Mouse (Mus musculus): ENCODE results near the gene D1Pas1. TPM values are rescaled to one million over a fixed set of nuclear protein-coding genes. Genes with fewer than 3 reads are reported as not detected.

The D1Pas1 gene
- polyA plus RNA-seq, 1 experiment from 2014 or later, result not detected

DNA sequence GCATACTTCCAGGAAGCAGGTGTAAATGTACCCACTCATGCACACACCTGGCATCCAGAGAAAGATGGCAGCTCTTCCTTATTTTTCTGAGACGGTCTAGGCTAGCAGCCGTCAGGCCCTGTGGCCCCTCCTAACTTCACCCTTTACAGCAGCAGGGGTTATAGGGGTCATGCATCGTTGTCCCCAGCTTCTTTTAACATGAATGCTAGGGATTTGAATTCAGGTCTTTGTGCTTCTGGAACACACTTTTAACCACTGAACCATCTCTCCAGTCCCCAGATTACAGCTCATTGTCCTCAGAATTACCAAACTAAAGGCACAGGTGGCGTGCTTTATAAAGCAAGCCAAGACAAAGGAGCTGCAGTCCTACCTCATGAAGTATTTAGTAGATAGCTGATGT is 12.6 kb upstream of the D1Pas1 start:
- Histone ChIP-seq H3K36me3 (replicated peaks) (no peaks in the 10 kb centered on the region), H3K9ac (no peak overlapping the region), H3K9me3 (replicated peaks) (no peaks in the 10 kb centered on the region), H3K4me1 (replicated peaks) (no peaks in the 10 kb centered on the region), H3K4me3 (replicated peaks) (no peak overlapping the region), H3K4me2 (no peak overlapping the region), H3K27me3 (no peaks in the 10 kb centered on the region), H3K27ac (replicated peaks) (no peak overlapping the region)
- ATAC-seq (ENCODE audit: insufficient read depth), result no peak
- WGBS (ENCODE audit: insufficient replicate concordance), result 60% methylated on average over 4 of the region's 4 CpGs

DNA sequence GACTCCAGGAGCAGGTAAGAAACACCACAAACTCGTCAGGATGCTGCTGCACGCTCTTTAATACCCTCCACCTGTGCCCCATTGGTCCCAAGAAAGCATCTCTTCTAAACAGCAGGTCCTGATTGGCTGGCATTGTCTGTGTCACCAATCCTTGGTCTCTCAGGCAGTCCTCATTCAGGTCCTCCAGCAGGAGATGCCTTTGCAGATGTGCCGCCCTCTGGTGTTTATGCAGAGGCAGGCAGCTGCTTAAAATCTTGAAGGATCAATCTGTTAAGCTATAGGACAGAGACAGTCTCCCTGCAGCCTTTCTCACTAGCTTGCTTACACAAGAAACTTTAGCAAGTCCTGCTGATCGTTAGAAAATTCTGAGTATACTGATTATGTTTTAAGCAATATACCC is 7.8 kb upstream of the D1Pas1 start:
- Histone ChIP-seq H3K9ac (no peak overlapping the region), H3K4me2 (no peak overlapping the region), H3K27me3 (no peaks in the 10 kb centered on the region), H3K9me3 (replicated peaks) (no peaks in the 10 kb centered on the region), H3K4me3 (replicated peaks) (no peak overlapping the region), H3K4me1 (replicated peaks) (no peaks in the 10 kb centered on the region), H3K36me3 (replicated peaks) (no peaks in the 10 kb centered on the region), H3K27ac (replicated peaks) (no peak overlapping the region)
- ATAC-seq (ENCODE audit: insufficient read depth), result no peak
- 32% methylated on average over 4 of the region's 4 CpGs for WGBS (ENCODE audit: insufficient replicate concordance)

DNA sequence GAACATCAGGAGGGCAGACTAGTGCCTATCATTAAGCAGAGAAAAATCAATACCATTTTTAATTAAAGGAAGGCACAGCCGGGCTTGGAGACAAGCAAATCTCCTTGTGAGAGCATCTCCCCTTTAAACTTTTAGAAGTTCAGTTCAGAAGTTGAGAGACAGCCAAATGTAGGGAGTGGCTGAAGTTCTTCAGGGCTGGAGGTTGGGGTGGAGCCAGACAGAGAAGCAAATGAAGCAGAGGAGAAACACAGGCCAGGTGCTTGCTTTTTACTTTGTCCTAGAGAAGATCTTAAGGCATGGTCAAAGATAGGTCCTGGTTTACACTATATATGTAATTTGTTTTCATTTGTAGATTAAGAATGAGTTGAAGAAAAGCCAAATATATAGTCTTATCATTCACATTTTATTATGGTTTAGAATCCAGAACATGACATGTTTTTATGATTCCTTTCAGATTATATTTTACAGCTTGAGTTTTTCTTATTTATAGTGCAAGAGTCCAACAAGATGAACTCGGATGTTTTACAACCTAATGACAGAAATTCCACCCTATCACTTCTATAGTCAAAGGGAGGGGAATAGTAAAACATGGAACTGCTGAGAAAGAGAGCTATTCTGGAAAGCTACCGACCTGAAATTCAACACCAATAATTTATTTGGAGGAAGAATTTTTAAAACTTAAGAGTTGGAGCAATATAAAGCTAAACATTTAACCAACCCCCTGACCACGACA is 2.9 kb upstream of the D1Pas1 start:
- no peaks in the 10 kb centered on the region for H3K27me3 ChIP-seq
- H3K4me1 ChIP-seq (replicated peaks), result no peaks in the 10 kb centered on the region
- H3K9me3 ChIP-seq (replicated peaks), result peaks cover 9% of the 10 kb centered on the region; the same call in 1 of the 2 replicates
- no peak overlapping the region for H3K4me2 ChIP-seq
- H3K27ac ChIP-seq (replicated peaks), result no peak overlapping the region
- 43% methylated on average over 4 of the region's 4 CpGs for WGBS (ENCODE audit: insufficient replicate concordance)
- no peaks in the 10 kb centered on the region for H3K36me3 ChIP-seq (replicated peaks)
- no peak overlapping the region for H3K4me3 ChIP-seq (replicated peaks)
- no peak overlapping the region for H3K9ac ChIP-seq
- ATAC-seq (ENCODE audit: insufficient read depth), result no peak

DNA sequence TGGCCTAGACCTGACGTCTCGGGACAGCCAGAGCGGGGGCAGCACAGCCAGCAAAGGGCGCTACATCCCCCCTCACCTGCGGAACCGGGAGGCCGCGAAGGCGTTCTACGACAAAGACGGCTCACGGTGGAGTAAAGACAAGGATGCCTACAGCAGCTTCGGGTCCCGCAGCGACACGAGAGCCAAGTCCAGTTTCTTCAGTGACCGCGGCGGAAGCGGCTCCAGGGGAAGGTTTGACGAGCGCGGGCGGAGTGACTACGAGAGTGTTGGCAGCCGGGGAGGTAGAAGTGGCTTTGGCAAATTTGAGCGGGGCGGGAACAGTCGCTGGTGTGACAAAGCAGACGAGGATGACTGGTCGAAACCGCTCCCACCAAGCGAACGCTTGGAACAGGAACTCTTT is 710 bp downstream of the D1Pas1 start:
- no peak overlapping the region for H3K4me2 ChIP-seq
- no peak for ATAC-seq (ENCODE audit: insufficient read depth)

DNA sequence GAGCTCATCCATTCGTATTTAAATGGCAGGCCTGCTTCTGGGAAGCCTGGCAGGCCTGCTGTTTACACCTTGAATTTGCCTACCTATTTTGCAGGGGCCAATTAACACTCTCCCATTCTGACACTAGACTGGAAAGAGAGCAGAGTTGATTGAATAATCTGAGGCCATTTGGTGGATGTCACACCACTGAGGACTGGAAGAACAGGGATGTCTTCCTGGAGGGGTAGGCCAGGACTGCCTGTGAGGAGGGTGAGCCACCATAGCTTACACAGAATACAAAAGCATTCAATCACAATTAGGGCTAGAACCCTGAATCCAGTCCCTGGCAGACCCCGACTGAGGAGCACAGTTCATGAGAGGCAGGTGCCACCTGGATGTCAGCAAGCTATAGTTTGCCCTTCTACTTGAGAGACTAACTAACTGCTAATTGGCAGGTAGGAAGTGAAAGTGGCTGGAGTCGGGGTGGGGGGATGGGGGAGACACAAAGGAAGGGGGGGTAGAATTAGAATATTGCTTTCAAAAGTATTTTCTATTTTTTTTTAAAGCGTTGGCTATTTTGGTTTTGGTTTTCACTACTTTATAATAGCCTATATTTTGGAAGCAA is 9.8 kb downstream of the D1Pas1 start:
- Histone ChIP-seq H3K9ac (no peak overlapping the region), H3K27me3 (no peaks in the 10 kb centered on the region), H3K36me3 (replicated peaks) (no peaks in the 10 kb centered on the region), H3K4me2 (no peak overlapping the region), H3K9me3 (replicated peaks) (no peaks in the 10 kb centered on the region), H3K4me1 (replicated peaks) (no peaks in the 10 kb centered on the region), H3K27ac (replicated peaks) (no peak overlapping the region), H3K4me3 (replicated peaks) (no peak overlapping the region)
- 34% methylated on average over 4 of the region's 4 CpGs for WGBS (ENCODE audit: insufficient replicate concordance)
- ATAC-seq (ENCODE audit: insufficient read depth), result no peak

More for the DNA sequence above, 710 bp downstream of the D1Pas1 start:
- no peaks in the 10 kb centered on the region for H3K27me3 ChIP-seq
- no peaks in the 10 kb centered on the region for H3K4me1 ChIP-seq (replicated peaks)
- peaks cover 9% of the 10 kb centered on the region; the same call in 1 of the 2 replicates for H3K9me3 ChIP-seq (replicated peaks)
- H3K4me3 ChIP-seq (replicated peaks), result no peak overlapping the region
- H3K36me3 ChIP-seq (replicated peaks), result no peaks in the 10 kb centered on the region
- no peak overlapping the region for H3K9ac ChIP-seq
- WGBS (ENCODE audit: insufficient replicate concordance), result 84% methylated on average over 34 of the region's 34 CpGs
- no peak overlapping the region for H3K27ac ChIP-seq (replicated peaks)

DNA sequence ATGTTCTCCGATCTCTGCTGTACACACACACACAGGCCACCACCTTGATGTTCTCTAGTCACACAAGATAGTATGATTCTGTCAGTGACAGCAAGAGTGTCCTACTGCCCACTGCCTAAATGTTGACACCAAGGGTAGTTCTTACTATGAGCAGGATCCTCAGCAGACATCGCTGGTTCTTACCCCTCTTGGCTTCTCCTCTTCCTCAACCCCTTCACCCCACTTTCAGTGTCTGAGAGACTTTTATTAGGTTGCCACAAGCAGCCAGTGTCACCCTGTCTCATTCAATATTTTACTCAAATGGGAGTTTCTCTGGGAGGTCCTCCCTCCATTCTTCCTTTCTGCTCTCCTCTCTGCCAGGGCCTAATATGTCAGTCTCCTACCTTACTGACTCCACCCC is 10.6 kb downstream of the D1Pas1 start:
- H3K9ac ChIP-seq, result no peak overlapping the region
- no peak overlapping the region for H3K4me2 ChIP-seq
- no peaks in the 10 kb centered on the region for H3K9me3 ChIP-seq (replicated peaks)
- WGBS (ENCODE audit: insufficient replicate concordance), result 63% methylated on average over 2 of the region's 2 CpGs
- H3K4me1 ChIP-seq (replicated peaks), result no peaks in the 10 kb centered on the region
- H3K36me3 ChIP-seq (replicated peaks), result no peaks in the 10 kb centered on the region
- H3K27me3 ChIP-seq, result no peaks in the 10 kb centered on the region
- no peak overlapping the region for H3K27ac ChIP-seq (replicated peaks)
- no peak for ATAC-seq (ENCODE audit: insufficient read depth)
- no peak overlapping the region for H3K4me3 ChIP-seq (replicated peaks)

DNA sequence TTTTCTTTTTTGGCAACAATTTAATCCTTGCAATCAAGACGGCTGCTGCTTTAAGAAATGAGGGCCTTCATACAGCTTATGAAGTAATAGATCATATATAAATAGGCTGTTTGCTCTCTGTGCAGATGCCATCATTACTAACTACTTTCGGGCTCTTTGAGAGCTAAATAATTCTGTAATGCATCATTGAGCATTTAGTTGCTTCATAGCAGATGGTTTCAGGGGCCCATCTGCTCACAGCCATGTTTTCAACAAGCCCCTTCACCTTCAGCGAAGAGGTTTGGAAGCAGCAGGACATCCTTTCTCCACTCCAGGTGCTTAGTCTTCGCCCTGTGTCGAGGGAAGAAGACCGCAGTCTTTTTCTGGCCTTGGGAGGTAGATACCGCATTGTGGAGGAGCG is 12.2 kb downstream of the D1Pas1 start:
- Histone ChIP-seq H3K27ac (replicated peaks) (no peak overlapping the region), H3K4me3 (replicated peaks) (no peak overlapping the region), H3K9me3 (replicated peaks) (no peaks in the 10 kb centered on the region), H3K36me3 (replicated peaks) (no peaks in the 10 kb centered on the region), H3K4me2 (no peak overlapping the region), H3K9ac (no peak overlapping the region), H3K27me3 (no peaks in the 10 kb centered on the region), H3K4me1 (replicated peaks) (no peaks in the 10 kb centered on the region)
- WGBS (ENCODE audit: insufficient replicate concordance), result 67% methylated on average over 8 of the region's 8 CpGs
- no peak for ATAC-seq (ENCODE audit: insufficient read depth)

DNA sequence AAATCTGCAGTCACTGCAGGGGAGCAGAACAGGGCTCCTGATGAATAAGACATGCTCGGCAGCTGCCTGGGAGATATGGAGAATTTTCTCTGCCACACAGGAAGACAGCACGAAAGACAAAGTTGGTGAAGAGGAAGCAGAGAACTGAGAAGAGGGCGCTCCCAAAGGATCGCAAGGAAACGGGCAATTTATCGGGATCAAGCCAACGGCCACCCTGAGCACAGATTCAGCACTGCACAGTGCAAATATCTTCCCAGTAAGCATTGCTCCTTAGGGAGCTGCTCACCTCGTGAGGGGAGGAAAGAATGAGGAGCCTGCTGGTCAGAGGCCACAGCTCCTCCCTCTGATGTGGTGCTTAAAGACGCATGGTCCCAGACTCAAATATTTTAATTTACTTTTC is 13.3 kb downstream of the D1Pas1 start:
- no peak overlapping the region for H3K9ac ChIP-seq
- 57% methylated on average over 9 of the region's 9 CpGs for WGBS (ENCODE audit: insufficient replicate concordance)
- no peaks in the 10 kb centered on the region for H3K4me1 ChIP-seq (replicated peaks)
- no peak overlapping the region for H3K27ac ChIP-seq (replicated peaks)
- H3K9me3 ChIP-seq (replicated peaks), result no peaks in the 10 kb centered on the region
- no peak overlapping the region for H3K4me2 ChIP-seq
- no peak overlapping the region for H3K4me3 ChIP-seq (replicated peaks)
- no peak for ATAC-seq (ENCODE audit: insufficient read depth)
- H3K36me3 ChIP-seq (replicated peaks), result no peaks in the 10 kb centered on the region
- H3K27me3 ChIP-seq, result no peaks in the 10 kb centered on the region

DNA sequence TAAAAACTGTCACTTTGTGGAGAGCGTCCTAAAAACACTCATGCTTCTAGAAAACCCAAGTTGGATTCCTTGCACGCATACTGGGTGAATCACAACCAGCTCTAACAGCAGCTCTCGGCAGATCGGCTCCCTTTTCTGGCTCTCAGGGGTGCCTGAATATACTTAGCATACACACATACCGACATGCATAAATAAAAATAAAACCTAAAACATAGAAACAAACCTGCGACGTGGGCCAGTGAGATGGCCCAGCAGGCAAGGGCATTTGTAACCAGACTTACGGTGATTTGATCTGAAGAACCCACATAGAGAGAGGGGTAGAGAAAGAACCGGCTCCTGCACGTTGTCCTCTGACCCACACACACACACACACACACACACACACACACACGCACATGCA is 17.9 kb downstream of the D1Pas1 start:
- no peaks in the 10 kb centered on the region for H3K27me3 ChIP-seq
- WGBS (ENCODE audit: insufficient replicate concordance), result 76% methylated on average over 11 of the region's 11 CpGs
- H3K4me1 ChIP-seq (replicated peaks), result no peaks in the 10 kb centered on the region
- no peak overlapping the region for H3K4me3 ChIP-seq (replicated peaks)
- ATAC-seq (ENCODE audit: insufficient read depth), result no peak
- no peak overlapping the region for H3K27ac ChIP-seq (replicated peaks)
- H3K9ac ChIP-seq, result no peak overlapping the region
- no peaks in the 10 kb centered on the region for H3K36me3 ChIP-seq (replicated peaks)
- no peak overlapping the region for H3K4me2 ChIP-seq
- no peaks in the 10 kb centered on the region for H3K9me3 ChIP-seq (replicated peaks)

DNA sequence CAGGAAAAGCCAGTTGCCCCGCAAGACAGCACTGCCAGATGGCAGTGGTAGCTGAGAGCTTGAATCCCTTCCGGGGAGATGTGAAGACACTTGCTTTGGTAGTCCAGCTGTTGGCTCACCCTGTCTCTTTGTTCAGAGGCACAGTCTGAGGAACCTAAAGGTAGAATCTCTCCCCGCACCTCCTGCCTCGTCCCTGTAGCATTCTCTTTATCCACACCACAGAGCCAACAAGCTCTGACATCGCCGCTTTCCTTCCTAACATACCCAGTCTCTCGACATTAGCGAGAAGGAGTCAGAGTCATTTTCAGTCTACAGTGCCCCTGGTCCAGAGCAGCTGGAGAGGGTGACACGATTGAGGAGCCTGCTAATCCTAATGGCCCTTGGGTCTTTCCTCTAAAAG is 18.9 kb downstream of the D1Pas1 start:
- H3K36me3 ChIP-seq (replicated peaks), result no peaks in the 10 kb centered on the region

DNA sequence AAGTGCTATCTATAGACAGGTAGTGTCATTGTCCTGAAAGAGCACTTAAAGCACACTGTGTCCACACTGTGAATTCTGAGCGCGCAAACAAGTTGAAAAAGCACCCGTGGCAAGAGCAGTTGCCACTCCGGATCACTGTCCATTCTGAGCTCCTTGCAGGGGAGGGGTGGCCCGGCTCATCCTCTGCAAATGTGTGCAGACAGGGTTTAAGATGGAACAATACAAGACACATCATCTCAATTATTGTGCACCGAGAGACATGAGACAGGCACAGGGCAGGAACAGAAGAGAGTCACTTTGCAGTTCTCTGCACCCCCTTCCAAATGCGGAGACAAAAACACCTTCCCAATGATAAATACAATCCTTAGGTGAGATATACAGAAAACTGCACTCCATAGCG is 19.3 kb downstream of the D1Pas1 start:
- 68% methylated on average over 8 of the region's 8 CpGs for WGBS (ENCODE audit: insufficient replicate concordance)

More for the DNA sequence above, 18.9 kb downstream of the D1Pas1 start:
- Histone ChIP-seq H3K9me3 (replicated peaks) (no peaks in the 10 kb centered on the region), H3K4me1 (replicated peaks) (no peaks in the 10 kb centered on the region), H3K27ac (replicated peaks) (no peak overlapping the region), H3K4me2 (no peak overlapping the region), H3K9ac (no peak overlapping the region), H3K27me3 (no peaks in the 10 kb centered on the region), H3K4me3 (replicated peaks) (no peak overlapping the region)
- no peak for ATAC-seq (ENCODE audit: insufficient read depth)
- WGBS (ENCODE audit: insufficient replicate concordance), result 67% methylated on average over 9 of the region's 9 CpGs

DNA sequence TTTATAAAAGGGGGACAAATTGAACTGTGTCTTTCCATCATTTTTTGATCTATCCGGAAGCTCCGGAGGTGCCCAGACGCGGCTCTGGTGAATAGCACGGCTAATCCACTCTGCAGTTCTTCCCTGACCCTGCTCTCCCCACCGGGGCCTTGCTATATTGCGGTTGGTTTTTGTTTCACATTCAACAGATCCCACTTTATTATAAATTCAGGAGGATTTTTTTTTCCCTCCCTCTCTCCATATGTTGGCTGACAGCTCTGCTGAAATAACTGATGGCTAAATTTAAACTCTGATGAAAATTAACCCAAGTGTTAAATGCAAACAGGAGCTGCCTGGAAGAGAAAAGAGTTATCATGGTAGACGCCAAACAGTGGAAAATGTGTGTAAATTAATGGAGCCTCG is 21.1 kb downstream of the D1Pas1 start:
- Histone ChIP-seq H3K27me3 (no peaks in the 10 kb centered on the region), H3K27ac (replicated peaks) (no peak overlapping the region), H3K9me3 (replicated peaks) (no peaks in the 10 kb centered on the region), H3K9ac (no peak overlapping the region), H3K4me1 (replicated peaks) (no peaks in the 10 kb centered on the region), H3K4me2 (no peak overlapping the region), H3K36me3 (replicated peaks) (no peaks in the 10 kb centered on the region), H3K4me3 (replicated peaks) (no peak overlapping the region)
- no peak for ATAC-seq (ENCODE audit: insufficient read depth)
- WGBS (ENCODE audit: insufficient replicate concordance), result 70% methylated on average over 9 of the region's 9 CpGs

More for the DNA sequence above, 19.3 kb downstream of the D1Pas1 start:
- Histone ChIP-seq H3K36me3 (replicated peaks) (no peaks in the 10 kb centered on the region), H3K4me3 (replicated peaks) (no peak overlapping the region), H3K27me3 (no peaks in the 10 kb centered on the region), H3K4me2 (no peak overlapping the region), H3K4me1 (replicated peaks) (no peaks in the 10 kb centered on the region), H3K27ac (replicated peaks) (no peak overlapping the region), H3K9ac (no peak overlapping the region), H3K9me3 (replicated peaks) (no peaks in the 10 kb centered on the region)
- ATAC-seq (ENCODE audit: insufficient read depth), result no peak
